Mouse (Mus musculus): Measurements from ENCODE around the gene Fdx1l.
A peak's percentile ranks its signal among the peaks of the same experiment; 100 is the strongest.

The Fdx1l gene

DNA sequence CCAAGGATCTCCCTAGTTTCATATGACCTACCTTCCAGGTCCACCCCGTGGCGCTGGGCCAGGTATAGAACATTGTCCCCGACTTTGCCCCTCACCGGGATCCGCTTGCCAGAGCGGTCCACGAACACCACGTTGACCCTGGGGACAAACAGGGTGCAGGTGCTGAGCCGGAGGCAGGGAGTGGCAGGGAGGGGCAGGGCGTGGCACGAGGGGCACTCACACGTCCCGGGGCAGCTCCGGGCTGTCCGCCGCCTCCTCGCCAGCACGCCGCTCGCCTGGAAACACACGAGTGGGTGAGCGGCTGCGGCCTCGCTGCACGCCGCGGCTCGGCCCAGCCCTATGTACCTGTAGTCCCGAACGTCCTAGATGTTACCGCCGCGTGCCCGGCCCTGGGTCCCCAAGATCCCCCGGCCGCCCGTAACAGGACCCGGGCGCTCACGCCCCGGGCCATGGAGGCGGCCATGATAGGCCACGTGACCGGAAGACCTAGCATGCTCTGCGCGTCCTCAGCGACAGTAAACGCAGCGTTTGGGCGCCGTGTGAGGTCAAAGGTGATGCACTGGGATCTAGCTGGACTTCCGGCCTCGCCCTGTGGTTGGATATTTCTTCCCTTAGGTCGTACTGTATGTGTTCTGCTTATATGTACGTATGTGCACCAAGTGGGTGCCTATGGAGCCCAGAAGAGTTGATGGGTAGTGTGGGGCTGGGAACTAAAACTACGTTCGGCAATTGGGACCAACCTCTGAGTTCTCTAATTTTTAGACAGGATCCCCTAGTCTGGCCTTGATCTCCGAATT, at the start of gene Fdx1l, which contains the start of gene Gm49373:
Fdx1l (minus strand) TSS at position 571 of the 797 bp plus-strand sequence.
Gm49373 (minus strand) TSS at position 53 of the 797 bp plus-strand sequence.
- DNase-seq: peak; percentile 99

DNA sequence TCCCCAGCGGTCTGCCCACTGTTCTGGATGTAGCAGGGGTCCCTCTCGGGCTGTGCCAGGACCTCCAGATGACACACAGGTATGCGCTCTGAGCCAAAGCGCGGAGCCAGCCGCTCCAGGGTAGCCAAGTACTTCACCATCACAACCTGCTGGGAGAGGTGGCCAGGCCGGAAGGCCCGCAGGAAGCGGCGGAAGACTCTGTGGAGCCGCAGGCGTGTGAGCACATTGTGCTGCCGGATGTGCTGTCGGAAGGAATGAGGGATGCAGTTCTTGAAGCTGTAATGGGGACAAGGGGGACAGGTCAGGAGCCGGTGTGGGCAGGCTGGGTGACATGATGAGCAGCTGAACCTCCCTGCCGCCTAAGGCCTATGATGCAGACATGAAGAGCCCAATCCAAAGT, 48.1 kb upstream of the Fdx1l start:
- DNase-seq: no peak

DNA sequence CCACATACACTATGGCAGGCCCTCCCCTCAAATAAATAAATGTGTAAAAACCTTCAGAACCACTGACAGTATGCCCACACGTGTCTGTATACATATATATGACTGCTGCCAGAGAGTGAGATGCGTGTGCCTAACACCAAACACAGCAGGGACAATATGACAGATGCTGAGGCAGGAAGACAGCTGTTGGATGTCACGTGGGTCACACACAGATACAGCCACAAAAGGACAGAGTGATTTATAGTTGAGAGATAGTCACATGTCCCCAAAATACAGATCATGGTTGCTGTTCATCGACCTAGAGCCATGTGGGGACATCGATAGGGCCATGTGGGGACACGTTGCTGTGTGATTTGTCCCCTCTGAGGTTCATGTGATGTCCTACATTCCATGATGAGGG, 43.7 kb upstream of the Fdx1l start:
- DNase-seq: no peak

DNA sequence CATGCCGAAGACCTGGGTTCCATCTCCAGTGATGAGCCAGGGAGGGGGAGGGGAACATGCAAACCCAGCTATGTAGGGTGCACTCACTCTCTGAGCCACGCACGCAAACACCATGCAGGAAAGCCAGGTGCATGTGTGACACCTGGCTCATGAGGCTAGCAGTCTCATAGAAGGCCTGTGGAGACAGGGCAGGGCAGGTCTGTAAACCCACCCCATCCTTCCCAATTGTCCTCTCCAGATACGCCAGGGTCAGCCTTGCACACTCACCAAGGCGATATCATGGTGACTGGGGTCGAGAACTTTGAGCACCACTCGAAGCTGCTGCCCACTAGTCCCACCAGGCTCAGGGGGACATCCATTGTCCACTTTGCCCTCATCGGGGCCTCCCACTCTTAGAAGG, 41.7 kb upstream of the Fdx1l start:
- DNase-seq: peak; percentile 84

DNA sequence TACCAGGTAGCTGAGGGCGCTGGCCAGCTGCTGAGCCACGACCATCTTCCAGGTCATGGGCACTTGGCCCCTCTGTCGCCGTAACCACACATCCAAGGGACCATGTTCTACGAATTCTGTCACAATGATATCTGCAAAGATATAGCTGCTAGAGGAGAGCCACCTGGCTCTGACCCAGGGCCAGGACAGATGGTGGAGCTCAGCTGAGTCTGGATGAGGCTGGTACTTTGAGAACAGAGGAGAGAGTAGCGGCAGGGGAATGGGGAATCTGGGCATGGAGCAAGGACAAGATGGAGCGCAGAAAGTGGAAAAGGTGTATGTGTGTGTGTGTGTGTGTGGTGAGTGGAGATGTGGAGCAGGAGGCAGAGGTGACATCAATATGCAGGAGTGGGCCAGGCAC, 40.8 kb upstream of the Fdx1l start:
- no peak for DNase-seq

DNA sequence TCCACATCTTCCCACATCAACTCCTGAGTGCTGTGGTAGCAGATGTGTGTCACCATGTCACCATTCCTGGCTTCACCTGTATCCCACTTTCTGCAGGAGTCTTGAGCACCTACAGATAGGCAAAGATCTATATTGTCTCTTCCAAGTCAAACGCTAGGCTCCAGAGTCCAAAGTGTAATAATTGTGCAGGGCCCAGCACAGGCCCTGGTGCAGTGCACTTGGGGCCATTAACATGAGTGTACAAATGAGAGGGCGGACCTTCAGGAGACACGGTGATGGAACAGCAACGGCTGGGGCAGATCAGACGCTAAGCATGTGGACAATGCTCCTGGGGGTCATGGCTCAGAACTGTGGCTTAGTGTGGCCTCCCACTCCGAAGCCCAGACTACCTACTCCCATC, 40.3 kb upstream of the Fdx1l start:
- no peak for DNase-seq

DNA sequence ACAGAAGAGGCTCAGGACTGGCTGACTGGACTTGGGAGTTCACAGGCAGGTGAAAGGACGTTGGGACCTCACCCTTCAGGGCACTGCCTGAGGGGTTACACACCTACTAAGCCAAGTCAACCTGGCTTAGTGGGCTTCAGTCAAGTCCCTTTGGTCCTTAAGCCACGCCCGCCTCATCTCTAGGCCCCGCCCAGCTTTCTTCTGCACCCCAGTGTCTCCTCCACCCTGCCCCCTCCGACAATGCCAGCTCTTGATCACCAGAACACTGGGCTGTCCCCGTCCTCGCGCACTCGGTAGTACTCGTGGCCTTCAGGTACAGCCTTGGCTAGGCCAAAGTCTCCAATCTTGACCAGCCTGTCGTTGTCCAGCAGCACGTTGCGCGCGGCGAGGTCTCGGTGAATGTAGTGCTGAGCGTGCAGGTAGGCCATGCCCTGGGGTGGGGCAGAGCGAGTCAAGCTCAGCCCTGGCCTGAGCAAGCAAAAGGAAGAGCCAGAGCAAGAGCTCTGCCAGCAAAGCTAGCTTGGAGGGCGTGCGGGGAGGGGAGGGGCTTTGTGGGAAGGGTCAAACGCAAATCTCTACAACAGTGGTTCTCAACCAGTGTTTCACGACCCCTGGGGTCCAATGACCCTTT, 34.3 kb upstream of the Fdx1l start:
- no peak for DNase-seq

DNA sequence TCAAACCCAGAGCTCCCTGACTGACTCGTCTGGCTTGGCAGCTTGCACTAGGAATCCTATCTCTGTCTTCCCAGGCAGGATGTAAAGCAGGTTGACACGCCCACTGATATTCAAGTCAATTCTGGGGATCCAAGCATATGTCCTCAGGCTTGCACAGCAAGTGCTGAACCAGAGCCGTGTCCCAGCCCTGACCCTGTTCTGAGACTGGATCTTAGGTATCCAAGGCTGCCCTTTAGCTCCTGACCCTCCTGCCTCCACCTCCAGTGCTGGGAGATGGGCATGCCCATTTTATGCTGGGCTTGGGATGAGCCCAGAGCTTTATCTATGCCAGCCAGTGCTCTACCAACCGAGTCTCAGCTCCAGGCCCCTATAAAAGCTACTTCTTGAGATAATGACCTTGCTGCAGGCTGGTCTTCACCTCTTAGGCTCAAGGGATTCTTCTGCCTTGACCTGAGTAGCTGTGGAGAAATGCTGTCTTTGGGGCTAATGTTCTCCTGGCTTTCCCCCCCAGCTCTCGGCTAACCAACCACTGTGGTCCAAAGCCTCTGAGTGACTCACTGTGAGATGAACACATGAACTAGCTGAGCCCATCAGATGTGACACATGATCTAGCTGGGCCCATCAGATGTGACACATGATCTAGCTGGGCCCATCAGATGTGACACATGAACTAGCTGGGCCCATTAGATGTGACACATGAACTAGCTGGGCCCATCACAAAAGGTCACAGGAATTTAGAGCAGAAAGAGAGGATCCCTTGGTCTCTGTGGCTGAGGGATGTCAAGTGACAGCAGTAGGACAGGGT, 32.5 kb upstream of the Fdx1l start:
- DNase-seq: no peak

DNA sequence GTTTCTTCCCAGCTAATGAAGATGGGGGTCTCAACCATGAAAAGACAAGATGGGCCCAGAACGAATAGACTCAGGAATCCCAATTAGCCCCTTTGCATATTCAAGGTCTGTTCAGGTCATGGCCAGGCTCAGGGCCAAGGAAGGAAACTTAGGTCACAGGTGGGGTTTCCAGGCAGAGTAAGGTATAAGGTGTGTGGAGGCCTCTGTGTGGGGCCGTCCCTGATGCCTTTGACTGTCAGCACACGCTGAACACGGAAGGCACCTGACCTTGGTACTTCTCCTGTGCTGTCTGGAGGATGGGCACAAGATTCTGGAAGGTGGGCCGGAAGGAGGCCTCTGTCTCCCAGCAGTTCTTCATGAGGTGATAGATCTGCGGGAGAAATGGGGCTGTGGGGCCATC, 31.4 kb upstream of the Fdx1l start:
- DNase-seq: no peak

DNA sequence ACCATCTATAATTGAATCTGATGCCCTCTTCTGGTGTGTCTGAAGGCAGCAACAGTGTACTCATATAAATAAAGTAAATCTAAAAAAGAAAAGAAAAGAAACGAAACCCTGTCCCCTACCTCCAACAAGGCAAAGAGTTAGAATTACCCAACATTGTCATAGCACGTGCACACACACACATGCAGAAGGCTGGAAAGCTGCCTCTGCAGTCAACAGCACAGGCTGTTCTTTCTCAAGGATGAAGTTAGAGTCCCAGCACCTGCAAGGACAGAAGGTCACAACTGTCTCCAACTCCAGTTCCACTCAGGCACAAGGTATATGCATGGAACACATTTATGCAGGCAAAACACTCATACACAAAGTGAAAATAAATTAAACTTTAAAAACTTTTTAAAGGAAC, 28.7 kb upstream of the Fdx1l start:
- DNase-seq: no peak

DNA sequence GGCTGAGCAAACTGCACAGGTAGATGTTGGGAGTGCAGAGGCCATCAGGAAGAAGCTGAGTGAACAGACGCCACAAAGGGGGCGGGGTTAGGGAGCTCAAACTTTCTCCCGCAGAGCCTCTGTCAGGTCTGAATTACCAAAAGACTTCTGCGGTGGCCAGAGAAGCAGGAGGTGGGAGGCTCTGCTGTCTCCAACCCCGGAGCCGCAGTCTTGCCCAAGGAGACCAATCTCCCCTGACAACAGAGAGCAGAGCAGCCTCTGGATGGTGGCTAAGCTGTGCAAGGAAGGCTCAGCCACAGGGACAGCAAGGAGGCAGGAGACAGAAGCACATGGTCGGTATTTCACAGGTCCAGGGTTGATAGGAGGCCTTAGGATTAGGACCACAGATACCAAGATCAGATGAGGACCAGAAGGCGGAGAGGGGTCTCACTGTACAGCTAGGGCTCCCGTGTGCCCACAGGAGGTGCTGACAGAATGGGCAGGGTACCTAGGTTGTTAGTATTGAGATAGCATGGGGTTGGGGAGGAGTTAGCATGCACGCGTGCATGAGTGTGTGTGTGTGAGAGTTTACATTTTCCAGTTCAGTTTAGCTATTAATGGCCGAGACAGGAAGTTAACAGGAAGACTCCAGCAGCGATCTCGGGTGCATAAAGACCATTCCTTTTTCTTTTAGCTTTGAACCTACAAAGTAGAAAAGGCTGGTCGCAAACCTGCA, 27.2 kb upstream of the Fdx1l start:
- DNase-seq: no peak

DNA sequence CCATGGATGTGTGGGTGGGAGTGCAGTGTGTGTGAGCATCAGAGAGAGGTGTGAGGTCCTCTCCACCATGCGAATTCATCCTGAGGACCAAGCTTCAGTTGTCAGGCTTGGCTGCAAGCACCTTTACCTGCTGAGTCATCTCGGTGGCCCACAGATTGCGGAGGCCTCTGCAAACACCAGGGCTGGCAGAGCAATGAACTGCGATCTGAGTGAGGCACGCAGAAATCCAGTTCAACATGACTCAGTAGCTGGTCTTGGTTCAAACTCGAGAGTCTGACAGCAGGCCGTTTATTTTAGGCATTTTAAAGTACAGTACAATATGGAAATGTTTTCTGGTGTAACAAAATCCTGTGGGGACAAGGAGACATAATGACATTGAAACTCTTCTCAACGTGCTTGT, 24.4 kb upstream of the Fdx1l start:
- DNase-seq: no peak

DNA sequence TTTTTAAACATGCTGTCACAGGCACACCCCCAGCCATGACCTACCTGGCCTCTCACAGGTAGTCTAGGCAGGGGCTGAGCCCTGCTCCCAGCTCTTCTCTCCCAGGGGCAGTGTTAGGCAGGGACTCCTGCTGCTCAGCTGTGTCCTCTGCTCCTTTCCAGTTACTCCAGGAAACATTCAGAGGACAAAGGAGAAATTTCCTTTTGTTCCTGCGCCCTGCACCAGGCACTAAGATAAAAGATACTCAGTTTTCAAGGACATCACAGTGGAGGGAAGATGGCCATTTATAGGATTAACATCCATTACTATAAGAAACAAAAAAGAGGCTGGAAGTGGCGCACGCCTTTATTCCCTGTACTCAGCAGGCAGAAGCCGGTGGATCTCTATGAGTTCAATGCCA, 22.5 kb upstream of the Fdx1l start:
- DNase-seq: no peak

DNA sequence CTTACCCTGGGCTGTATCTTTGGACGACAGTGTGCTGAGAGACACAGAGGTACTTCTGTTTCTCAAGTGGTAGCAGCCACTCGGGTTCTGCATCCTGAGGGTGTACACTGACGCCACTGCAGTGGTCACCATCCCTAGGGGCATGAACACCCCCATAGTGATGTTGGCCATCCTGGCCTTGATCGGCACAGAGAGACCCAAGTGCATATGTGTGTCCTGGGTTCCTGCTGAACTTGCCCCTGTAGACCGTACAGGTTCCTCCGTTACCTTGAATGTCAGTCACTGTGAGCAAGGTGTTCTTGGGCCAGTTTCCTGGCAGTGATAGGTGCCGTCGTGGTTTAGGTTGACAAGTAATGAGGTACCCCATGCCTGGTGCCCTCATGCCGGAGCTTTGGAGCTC, 20.0 kb upstream of the Fdx1l start:
- DNase-seq: peak; percentile 93

DNA sequence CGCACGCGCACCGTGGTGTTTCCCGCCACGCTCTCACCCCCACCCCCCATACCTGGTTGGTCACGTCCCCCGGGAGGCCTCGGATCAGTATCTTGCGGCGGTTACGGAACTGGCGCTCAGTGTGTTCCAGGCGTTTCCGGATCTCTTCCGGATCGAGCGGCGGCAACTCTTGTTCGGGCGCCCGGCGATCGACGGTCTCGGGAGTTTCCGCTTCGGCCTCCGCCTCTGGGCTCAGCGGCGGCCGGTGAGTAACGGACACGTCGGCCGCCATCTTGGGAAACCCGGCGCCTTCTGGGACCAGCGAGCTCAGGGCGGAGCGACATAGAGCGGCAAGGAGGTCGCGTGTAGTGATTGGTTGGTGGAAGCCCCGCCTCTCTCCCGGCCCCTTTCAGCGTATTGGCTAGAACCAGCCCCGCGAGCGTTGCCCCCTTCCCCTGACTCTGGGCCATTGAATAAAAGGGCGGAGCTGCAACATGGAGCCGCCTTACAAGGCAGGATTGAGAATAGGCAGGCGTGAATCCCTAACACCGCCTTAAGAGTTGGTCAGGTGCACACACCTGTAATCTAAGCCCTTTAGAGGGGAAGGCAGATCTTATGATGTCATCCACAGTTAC, 18.4 kb upstream of the Fdx1l start, which contains the start of the genes Gm38431 and Raver1:
Gm38431 (minus strand) TSS at position 291 of the 614 bp plus-strand sequence.
Raver1 (minus strand) TSS at position 302 of the 614 bp plus-strand sequence.
- DNase-seq: peak; percentile 100

DNA sequence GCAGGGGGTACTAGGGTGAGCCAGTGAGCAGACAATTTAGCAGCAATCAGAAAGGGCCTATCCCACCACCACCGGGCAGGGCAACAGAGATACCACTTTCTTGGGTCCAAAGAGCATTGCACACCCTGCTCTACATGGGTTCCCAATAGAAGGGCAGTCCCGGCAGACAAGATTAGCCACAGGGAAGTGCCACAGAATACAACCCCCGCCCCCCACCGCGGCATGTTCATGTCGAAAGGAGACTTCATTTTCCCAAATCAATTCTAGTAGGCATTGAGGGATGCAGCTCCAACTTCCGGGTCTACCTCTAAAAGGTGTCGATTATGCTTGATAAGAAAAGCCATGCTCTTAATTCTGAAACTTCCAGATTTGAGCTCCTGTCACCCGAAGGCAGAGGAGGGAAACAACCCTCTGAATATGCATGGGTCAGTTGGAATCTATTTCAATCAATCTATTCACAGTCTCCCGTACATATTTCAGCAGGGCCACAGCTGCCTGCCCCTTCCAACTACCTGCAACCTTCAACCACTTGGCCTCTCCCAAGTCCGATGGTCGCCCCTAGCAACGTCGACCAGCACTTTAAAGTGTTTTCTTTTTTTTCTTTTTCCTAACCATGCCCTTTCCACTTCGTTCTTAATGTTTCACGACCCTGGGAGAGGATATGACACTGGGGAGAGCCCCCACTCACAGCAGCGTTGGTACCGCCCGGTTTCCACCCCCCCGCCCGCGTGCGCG, 17.7 kb upstream of the Fdx1l start:
- DNase-seq: no peak

DNA sequence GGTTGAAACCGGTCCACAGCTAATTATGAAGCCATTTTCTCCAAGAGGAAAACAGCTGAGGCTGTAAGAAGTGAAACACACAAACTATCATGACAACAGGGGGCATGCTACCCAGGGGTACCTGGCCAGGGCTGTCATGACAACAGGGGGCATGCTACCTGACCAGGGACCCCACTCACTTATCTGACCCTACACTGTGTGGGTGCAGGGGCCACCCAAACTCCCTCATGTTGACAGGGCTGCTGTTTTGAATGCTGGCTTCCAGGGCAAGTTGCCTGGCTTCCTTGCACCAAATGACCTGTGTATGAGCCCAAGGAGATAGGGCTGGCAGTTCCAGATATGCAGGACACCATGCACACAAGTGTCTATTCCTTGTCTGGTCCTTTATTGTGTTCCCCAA, 17.1 kb upstream of the Fdx1l start:
- no peak for DNase-seq

DNA sequence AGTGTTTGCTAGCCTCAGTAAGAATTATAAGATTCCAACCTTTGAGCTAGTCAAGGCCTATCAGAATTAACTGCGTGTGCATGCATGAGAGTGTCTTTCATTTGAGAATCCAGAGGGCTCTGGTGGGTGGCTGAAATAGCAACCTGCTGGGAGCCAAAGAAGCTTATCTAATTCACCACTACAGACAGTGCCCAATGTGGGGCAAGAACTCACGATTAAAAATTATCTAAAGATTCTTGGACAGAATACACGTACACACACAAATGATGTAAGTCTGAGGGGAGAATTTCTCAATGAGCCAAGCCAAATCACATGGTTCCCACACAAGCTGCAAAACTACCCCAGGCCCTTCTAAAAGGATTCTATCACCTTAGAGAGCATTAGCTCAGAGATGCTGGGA, 9.9 kb upstream of the Fdx1l start:
- DNase-seq: no peak

DNA sequence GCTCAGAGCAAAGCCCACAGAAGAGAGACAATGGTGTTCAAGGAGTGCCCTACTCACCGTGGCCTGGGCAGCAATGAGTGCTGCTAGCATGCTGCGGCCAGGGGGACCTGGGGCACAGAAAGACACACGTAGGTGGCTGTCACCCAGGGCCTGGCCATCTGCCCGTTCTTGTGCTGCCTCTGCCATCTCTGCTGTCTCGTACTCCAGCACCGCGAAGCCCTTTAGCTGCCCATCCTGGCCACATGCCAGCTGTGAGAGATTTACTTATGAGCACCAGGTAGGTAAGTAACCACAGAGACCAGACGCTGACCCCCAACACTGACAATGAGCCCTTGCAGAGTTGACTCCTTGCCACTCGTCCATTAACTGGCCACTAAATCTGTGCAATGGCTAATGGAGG, 7.7 kb upstream of the Fdx1l start:
- no peak for DNase-seq

DNA sequence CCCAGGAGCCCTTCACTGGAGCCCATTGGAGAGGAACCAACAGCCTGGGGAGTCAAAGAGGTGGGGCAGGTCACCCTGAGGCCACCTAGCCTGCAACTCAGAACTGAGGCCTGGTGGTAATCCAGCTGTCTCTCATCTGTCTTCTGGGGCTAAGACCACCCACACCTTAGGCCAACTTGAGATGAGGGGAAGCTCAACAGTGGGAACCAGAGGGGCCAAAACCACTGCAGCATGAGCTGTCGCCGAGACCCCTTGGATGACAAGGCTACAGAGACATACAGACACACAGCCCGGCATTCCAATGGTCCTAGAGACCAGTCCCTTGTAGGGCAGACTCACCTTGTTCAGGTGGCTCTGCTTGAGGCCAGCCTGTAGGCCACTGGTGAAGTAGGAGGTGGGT, 2.2 kb upstream of the Fdx1l start:
- DNase-seq: peak; percentile 90

DNA sequence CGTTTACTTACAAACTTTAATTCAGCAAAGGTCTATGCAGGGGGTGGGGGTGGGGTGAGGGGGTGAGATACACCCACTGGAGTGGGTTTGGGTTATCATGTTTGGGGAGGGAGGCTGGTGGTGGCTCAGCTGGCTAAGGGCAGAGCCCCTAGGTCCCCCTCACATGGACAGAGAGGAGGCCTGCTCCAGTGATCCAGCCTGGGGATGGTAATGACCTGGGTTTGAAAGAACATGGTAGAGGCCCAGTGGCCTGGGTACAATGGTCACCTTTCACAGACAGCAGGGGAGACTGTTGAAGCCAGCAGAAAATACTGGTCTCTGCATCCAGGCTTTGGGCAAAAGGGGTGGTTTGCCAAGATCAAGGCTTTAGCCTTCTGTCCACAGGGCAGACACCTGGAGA, 759 bp upstream of the Fdx1l start:
- peak; percentile 92 for DNase-seq

DNA sequence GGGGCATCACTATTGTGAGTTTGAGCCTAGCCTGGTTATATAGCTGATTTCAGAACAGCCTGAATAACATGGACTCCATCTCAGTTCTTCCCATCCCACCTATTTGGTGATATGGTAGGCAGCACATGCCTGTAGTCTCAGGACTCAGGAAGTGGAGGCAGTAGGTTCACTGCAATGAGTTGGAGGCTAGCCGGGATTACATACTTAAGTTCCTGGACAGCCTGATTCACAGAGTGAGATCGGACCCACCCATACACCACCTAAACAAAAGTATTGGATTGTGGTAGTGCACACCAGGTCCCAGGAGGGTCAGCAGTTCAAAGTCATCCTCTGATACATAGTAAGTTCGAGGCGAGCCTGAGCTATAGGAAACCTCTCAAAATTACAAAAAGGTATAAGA, 773 bp downstream of the Fdx1l start:
- no peak for DNase-seq
